Mouse (Mus musculus) cerebellum, postnatal 14 days (tissue): ENCODE measurements at regions not wholly inside any gene's neighbourhood (a gene's known extent, or its start where the extent isn't known, plus 50 kb on each side); places are given as distances from the start of the nearest gene placed in this dataset.
A peak's percentile ranks its signal among the peaks of the same experiment; 100 is the strongest.
"Not testable (repeated sequence)": the region's sequence is repeated elsewhere in the genome, so short reads cannot be mapped to it uniquely, and the experiment has no call there.

Source experiments
- DNase-seq, 2 experiments: peaks; one replicate each; pipeline ENCODE4 v3.0.0; 2021; ENCODE audit warnings: mixed read lengths in 2 of 2

DNA sequence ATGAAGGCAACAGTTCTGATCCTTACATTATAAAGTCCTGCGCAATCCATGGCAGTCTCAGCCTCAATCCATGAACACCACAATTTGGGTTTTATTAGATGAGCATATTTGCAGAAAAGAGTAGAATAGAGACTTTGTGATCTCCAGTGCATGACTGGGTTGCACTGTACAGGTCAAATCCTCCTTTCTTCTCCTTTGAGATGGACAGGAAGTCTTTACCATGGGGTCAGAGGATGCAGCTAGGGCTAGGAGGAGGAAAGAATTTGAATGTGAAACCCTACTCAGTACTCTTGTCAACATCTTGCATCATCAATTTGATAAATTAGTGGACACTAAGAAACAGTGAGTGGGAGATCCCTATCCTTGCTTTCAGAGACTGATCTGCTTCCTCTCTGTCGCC lies 965.3 kb upstream of the Robo1 start:
- DNase-seq: no peak

DNA sequence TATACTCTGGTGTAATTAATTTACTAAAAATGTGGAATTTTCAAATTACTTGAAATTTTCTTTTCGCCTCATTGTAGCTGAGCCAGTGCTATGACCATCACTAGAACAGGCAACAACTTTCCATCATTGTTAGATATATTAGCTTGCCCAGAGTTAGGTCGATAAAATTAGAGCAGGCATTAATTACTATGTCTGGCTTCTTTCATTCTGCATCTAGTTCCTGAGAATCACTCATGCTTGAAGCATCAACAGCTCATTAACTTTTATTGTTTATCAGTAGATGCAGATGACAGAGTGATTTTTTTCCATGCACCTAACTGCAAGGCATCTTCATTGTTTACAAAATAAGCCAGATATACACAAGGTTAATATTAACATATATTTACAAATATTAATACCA lies 963.5 kb upstream of the Robo1 start:
- no peak for DNase-seq

DNA sequence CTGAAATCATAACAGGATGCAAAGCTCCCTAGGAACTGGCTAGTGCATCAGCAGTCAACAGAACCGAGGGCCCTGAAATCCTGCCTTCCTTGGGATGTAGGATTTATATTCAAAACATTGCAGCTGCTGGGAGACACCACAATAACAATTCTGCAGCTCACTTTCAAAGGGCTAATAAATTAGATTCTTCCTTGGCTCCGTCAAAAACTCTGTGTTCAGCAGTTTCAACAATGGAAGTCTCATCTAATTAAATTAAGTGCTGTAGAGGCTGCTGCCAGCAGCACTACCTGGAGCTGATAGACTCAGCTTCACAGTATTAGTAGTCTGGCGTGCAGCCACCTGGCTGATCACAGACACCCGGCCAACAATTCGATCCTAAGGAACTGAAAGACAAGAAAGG lies 916.2 kb upstream of the Robo1 start:
- peak; percentile 47 to 52 for DNase-seq

DNA sequence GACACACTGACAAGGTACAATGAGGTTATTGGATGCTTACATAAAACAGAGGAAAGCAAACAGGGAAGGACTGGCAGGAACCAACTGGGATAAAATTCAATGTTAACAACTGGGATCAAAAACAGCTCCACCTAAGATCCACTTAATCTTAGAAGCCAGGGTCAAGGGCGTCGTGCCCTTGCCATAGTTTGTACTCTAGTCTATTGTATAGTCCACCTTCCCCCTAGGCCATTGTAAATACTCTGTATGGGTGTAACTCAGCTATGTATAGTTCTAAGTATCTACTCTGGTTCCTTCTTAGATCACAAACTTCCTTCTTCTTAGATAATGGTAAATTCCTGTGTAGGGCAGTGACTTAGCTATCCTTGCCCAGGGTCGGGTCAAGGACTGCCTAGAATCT lies 873.3 kb upstream of the Robo1 start:
- not testable (repeated sequence) for DNase-seq
